Mouse (Mus musculus): ENCODE data around the gene Eif2ak4.

The Eif2ak4 gene

DNA sequence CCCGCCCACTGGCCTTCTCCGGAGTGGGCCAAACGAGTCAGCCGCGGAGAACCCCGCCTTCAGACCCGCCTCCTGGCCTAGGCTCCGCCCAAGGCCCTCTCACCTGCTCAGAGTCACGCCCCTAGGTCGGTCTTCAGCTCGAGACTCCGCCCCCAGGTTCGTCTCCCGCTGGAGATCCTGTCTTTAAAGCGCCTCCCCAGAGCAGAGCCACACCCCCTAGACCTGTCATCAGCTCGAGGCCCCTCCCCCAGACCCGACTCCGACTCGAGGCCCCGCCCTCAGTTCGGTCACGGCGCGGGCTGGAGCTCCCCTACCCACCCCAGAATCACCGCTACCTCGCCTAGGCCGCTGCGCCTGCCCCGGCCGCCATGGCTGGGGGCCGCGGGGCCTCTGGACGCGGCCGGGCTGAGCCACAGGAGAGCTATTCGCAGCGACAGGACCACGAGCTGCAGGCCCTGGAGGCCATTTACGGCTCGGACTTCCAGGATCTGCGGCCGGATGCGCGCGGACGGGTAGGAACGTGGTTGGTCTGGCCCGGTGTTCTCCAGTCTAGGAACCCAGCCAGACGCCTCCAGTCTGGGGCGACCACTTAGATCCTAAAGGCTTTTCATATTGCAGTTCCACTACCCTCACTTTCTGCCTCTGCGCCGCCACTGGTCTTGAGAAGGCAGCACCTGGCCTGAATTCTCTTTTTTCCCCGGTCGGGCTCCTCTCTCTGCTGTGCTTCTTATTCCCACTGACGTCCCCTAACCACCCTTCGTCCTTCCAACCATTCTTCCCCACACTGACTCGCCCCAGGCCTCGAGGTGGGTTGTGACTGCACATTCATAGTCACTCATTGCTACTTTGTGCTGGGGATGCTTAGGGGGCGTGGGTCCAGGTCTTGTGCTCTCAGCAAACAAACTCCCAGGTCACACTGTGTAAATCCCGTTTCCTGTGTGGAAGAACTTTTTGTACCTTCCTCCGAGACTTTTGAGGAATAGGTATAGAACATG lies at the start of gene Eif2ak4:
Gene Eif2ak4, plus strand, starts transcription at position 278 of the 995 bp plus-strand sequence.
- peak; percentile 100 for DNase-seq

- DNase-seq: no peak
Measured at GRCm38 (mm10) chr2:118341295-118341694, 47.1 kb upstream of the Eif2ak4 start.

DNA sequence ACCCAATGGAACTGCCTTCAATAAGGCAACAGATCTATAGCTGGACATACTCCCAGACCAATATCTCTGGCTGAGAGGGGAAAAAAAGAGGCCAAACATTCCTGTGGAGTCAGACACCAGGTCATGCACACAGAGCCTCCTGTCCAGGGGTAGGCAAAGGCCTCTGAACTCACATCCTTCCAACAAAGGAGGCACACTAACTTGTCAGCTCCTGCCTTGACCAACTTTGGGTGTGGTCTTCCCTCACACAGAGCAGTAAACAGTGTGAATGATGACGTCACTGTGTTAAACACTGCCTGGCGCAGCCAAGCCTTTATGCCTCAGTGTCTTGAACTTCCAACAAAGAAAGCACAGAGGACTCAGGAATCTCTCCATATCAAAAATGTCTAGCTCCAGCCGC lies 44.5 kb upstream of the Eif2ak4 start:
- DNase-seq: no peak

DNA sequence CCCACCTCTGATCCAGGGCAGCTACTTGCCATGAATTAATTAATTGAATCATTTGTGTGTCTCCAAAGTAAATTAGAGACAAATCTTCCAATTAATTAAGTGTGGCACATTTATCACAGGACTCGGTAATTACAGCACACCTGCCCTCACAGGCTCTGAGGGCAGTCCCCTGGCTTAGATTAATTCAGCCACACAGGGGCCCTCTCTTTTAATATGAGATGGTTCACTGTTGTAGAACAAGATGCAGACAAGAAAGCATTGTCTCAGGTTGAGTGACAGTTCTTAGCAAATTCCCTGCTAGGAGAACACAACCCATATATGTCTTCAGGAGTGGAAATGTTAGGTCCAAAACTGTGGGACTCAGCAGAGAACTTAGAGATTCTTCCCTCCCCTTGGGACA lies 42.9 kb upstream of the Eif2ak4 start:
- no peak for DNase-seq

- no peak for DNase-seq
Measured at GRCm38 (mm10) chr2:118353498-118353897, 34.9 kb upstream of the Eif2ak4 start.

GRCm38 (mm10) chr2:118353916-118354403 lies 34.5 kb upstream of the Eif2ak4 start:
- no peak for DNase-seq

DNA sequence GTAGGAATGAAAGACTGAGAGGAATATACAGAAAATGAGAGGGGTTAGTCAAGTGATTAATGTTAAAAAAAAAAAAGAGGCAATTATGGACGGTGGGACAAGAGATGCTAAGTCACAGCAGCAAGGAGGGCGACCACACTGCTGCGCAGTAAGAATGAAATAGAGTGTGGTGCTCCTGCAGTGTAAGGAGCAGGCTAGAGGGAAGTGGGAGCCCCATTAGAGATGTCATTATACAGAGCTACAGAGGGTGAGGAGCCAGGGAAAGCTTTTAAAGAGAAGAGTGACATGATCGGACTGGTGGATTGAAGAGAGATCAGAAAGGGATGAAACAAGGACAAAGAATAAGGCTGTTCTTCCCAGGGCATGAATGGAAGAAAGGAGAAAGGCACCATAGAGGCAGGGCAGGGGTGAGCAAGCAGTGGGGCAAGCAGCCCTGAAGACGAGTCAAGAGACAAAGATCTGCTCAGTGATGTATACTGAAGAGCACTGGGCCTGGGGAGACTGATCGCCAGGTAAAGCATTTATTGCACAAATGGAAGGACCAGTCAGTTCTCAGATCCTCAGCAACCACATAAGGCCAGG lies 33.2 kb upstream of the Eif2ak4 start:
- no peak for DNase-seq

- no peak for DNase-seq
Measured at GRCm38 (mm10) chr2:118371841-118372240, 16.6 kb upstream of the Eif2ak4 start.

DNA sequence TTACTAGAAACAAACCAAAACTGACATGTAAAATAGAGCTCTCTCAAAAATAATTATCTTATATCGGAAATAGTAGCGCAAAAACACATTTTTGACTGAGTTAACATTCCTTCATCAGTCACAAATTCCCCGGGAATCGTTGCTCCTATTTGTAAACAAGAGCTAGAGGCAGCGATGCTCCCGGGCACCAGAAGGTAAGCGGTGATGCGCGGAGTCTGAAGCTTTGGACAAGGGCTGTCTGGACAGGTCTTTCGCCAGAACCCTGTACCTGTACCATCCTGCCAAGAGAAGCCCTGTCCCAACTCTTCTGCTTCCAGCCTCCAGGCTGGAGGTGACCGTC lies 15.9 kb upstream of the Eif2ak4 start:
- DNase-seq: no peak

DNA sequence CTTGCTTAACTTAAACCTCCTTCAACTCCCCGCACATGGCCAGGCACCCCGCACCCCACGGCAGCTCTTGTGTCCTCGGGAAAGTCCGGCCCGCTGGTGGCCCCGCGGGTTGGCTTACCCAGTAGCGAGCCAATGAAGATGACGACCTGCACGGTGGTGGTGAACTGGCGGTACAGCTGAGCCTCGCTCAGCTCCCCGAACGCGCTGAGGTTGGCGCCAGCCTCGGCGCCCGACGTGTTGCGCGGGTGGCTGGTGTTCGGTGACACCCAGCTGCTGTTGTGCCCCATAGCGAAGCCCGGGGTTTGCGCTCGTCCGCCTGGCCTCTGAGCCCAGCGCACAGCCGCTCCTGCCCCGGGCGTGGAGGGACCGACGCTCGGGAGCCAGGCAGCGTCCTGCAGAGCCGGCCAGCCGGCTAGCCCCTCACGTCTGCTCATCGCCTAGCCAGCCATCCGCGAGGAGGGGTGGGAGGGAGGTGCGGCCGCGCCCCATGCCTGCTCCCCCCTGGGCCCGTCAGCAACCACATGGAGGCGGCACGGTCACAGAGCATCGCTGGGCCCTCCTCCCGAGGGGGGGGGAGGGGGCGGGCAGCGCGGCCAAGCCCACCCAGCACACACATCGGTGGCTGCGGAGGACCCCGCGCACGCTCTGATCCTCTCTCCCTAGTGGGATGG lies 15.4 kb upstream of the Eif2ak4 start, which contains the start of gene Gpr176:
Gene Gpr176, minus strand, starts transcription at position 519 of the 671 bp plus-strand sequence.
- DNase-seq: peak; percentile 53

DNA sequence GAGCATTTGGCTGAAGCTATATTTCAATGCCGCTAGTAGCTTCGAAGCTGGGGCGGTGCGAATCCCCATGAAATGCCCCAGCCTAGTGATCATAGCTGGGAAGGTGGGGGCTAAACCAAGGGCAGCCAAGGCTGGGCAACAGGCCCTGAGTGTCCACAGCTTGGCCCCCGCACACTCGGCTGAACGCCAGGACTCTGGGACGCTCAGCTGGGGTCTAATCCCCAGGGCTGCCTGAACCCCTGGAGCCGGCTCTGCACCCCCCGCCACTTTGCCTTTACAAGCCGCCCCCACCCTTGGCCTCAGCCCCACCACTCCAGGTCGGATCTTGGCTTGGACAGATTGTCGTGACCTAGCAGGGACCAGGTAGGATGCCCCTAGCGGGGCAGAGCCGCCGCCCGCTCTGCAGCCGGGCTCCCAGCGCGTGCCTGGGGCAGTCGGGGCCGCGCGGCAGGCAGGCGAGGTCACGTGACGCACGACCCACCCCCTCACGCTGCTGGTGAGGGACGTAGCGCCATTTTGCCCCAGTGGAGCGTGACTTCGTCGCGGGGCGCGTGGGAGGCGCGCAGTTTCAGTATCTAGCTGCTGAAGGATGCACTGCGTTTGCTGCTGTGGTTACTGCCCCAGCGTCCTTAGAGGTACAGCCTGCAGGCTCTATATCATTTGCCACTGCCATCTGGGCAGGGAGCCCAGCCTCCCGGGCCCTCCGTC lies 14.7 kb upstream of the Eif2ak4 start:
- DNase-seq: peak; percentile 83

DNA sequence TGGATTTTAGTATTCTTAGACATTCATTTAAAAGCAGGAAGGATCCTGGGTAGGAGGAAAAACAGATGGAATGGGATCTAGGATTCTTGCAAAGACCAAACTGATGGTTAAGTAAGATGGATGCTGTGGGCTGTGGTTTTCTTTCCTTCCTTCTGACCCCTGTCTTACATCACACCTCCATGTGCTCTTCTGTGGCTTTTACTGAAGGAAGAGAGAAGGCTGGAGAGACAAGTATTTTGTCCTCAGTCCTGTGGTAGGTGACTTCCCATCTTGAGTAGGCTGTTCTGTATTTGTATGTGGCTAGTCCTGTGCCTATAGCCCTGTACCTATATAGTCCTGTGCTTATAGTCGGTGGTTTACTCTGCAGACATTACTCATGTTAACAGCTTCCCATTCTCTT lies 12.9 kb upstream of the Eif2ak4 start:
- DNase-seq: no peak

DNA sequence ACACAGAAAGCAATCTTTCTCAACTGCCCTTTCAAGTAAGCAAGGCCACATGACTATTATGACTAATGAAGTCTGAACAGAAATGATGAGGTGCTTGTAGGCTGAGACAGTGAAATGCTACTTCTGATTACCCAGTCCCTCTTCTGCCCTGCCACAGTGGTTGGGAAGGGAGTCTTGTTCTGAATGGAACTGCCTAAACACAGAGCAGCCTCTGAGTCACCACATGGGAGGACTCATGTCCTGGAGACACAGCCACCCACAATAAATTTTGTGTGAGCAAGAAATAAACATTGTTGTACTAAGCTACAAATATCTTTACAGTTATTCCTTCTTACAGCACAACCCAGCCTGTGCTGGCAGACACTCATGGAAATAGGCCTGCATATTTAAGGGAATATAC lies 12.5 kb upstream of the Eif2ak4 start:
- no peak for DNase-seq

DNA sequence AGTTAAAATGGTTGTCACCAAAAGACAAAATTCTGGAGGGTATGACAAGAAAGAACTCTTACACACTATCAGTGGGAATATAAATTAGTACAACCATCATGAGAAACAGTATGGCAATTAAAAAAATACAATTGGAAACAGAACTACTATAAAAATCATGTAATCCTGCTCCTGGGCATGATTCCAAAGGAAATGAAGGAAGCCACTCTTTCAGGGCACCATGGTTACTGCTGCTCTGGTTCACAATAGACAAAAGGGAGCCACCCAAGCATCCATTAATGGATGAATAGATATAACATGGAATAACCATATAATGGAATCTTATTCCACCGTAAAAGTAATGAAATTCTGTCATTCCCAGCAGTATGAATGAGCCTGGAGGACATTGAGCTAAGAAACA lies 8.7 kb upstream of the Eif2ak4 start:
- no peak for DNase-seq

GRCm38 (mm10) chr2:118383387-118383786 lies 5.0 kb upstream of the Eif2ak4 start:
- no peak for DNase-seq

GRCm38 (mm10) chr2:118389569-118389968 lies 1.2 kb downstream of the Eif2ak4 start:
- DNase-seq: no peak

DNA sequence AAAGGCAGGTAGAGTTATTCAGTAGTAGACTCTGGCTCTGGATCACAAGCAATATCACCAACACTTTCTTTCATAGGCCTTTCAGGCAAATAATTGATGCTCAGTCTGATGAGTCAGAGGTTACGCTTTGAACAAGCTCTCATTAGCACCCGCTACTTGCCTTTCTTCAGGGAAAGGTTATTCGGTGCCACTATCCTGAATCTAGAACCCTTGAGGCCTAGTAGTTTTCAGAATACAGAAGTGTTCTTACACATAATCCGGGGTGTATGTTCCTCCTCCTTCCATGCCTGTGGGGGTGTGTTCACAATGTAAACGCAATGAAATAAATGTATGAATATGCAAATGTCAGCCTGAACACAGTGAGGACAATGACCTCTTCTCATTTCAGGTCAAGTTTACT lies 1.7 kb downstream of the Eif2ak4 start:
- no peak for DNase-seq

DNA sequence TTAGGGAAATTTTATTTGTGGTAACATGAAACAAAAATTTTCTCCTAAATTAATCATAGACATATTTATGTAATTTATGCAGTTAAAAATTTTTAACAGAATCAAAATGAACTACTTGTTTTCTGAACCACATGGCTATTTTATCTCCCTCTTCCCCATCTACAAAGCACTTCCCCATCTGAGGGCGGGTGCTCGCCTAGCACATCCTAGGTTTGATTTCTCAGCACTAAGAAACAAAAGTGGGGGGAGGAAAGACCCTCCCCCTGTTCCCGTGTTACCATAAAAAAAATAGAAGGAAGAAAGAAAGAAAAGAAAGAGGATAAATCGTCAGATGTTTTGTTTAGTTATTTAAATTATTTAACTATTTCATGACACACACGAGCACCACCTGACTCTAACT lies 2.8 kb downstream of the Eif2ak4 start:
- DNase-seq: no peak

GRCm38 (mm10) chr2:118399751-118400150 lies 11.3 kb downstream of the Eif2ak4 start:
- DNase-seq: no peak

DNA sequence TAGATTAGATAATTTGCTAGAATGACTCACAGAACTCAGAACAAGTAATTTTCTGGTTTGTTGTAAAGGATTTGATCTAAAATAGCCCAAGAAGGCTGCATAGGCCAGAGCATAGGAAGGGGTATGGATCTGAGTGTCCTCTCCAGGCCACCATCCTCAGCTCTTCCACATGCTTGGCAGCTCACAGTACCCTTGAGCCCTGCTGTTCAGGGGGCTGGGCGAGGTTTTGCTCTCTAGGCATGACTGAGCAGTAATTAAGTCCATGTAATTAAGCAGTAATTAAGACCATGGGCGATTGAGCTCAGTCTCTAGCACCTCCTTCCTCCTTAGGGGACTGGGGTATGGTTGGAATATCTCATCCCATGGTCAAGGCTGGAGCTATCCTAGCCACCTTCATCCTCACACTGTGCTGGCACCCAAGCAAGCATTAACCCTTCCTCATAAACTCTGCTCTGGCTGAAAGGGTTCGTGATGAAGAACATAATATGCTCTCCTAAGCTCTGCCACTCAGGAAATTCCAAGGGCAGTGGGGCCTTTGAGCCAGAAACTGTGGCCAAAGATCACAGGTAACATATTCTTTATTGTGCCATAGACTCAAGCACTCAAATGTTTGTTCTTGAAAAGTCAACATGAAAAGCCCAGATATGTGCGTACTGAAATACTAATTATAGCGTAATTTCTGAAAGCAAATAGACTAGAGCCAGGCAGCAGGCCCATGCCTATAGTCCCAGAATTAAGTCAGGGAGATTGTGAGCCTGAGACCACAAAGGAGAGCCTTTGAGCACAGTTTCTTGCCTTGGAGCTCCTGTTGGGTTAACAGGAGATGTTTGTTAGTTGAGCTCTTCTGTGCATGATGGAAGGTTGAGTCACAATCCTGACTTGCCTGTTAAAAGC lies 13.7 kb downstream of the Eif2ak4 start:
- DNase-seq: no peak

GRCm38 (mm10) chr2:118404336-118404735 lies 15.9 kb downstream of the Eif2ak4 start:
- DNase-seq: no peak

DNA sequence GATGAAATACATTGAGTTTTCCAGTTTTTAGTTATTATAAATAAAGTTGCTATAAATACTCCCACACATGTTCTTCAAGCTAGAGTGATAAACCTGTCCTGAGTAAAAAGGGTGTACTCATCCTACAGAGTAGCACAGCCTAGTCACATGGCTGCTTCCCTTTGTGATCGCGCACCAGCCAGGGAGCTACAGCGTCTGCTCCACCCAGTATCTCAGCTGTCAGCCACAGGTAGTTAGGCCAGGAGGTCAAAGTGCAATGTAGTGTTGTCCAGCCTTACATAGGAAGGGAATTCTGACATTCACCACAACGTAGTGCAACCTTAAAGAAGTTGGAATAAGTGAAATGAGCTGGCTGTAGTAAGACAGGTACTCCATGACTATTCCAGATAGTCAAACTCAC lies 17.1 kb downstream of the Eif2ak4 start:
- DNase-seq: no peak
